Comparison of ENCODE assay signal across 25 mouse cellular contexts in the genomic region with DNA sequence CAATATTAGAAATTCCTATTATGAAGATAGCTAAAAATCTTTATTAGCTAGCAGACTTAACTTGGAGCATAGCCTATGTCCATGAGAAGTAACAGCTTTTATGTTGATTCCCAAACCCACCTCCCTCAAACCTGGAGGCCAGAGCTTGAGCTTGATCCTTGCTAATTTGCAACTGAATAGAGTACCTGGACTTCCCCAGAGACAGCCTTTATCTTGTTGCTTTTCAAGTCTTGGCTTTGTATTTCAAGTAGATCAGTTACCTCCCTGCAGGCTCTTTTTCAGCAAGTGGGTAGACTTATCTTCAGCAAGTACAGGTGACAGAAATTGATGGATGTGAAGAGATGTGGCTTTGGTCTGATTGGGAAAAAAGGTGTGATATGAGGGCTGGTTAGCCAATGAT.
A peak's percentile ranks its signal among the peaks of the same experiment; 100 is the strongest.
DNase-seq lines count a peak whose midpoint lies in the region; ATAC-seq and TF ChIP-seq lines count a peak whose summit lies in the region.
"Had no signal": no experiment of that assay in that cellular context is flagged by ENCODE, and none has a peak within 500 bp of the region (broad histone marks: within the 10 kb centered on the region; RNA-seq: fewer than 3 reads in every experiment).

No protein-coding gene starts in this region.

- H3K4me1 ChIP-seq in hindbrain, embryonic 14.5 days (replicated peaks; ENCODE audit: control insufficient read depth, insufficient read depth, low read length), result no peaks in the 10 kb centered on the region
- no peaks in the 10 kb centered on the region for H3K4me1 ChIP-seq in hindbrain, embryonic 16.5 days (ENCODE audit: control insufficient read depth, insufficient read depth, low read depth, low read length)
- H3K4me1 ChIP-seq in thymus, adult 2 months (replicated peaks; ENCODE audit: control insufficient read depth, insufficient read depth, low read length), result no peaks in the 10 kb centered on the region

- ATAC-seq in hindbrain, embryonic 14.5 days (ENCODE audit: low FRiP score), result no peak
- no peak for ATAC-seq in hindbrain, embryonic 16.5 days
- ATAC-seq: activated CD4-positive, CD25-positive, alpha-beta regulatory T cell, adult 4 months; CD4-positive, CD25-positive, alpha-beta regulatory T cell, adult 4 months; Patski had no signal

- no peak overlapping the region for H3K4me3 ChIP-seq in hindbrain, embryonic 14.5 days (replicated peaks; ENCODE audit: low read length)
- H3K4me3 ChIP-seq in hindbrain, embryonic 16.5 days (ENCODE audit: low read length), result no peak overlapping the region
- H3K4me3 ChIP-seq in thymus, adult 2 months (ENCODE audit: control insufficient read depth, insufficient read depth, low read length), result no peak overlapping the region

- no peak for TF ChIP-seq CTCF in thymus, adult 2 months (IDR thresholded peaks at IDR 0.05; ENCODE audit: borderline replicate concordance, control insufficient read depth, extremely low read depth, insufficient read depth, low read length, poor library complexity)

- H3K36me3 ChIP-seq in hindbrain, embryonic 14.5 days (replicated peaks; ENCODE audit: control insufficient read depth, insufficient read depth), result no peaks in the 10 kb centered on the region
- H3K36me3 ChIP-seq in hindbrain, embryonic 16.5 days (ENCODE audit: control insufficient read depth, insufficient read depth, low read length), result no peaks in the 10 kb centered on the region
- H3K36me3 ChIP-seq in thymus, adult 2 months (ENCODE audit: control insufficient read depth, insufficient read depth, low read length), result no peaks in the 10 kb centered on the region
- H3K36me3 ChIP-seq: G1E had no signal

- H3K9ac ChIP-seq in hindbrain, embryonic 14.5 days, result no peak overlapping the region
- no peak overlapping the region for H3K9ac ChIP-seq in hindbrain, embryonic 16.5 days (ENCODE audit: low read depth, low read length)

- no peaks in the 10 kb centered on the region for H3K27me3 ChIP-seq in hindbrain, embryonic 14.5 days (ENCODE audit: control insufficient read depth, insufficient read depth, low read length)
- no peaks in the 10 kb centered on the region for H3K27me3 ChIP-seq in hindbrain, embryonic 16.5 days (replicated peaks; ENCODE audit: control insufficient read depth, insufficient read depth, low read length)
- H3K27me3 ChIP-seq in thymus, adult 2 months (ENCODE audit: control insufficient read depth, insufficient read depth, low read length), result no peaks in the 10 kb centered on the region
- H3K27me3 ChIP-seq: CH12.LX, Patski had no signal

- DNase-seq in hindbrain, embryonic 14.5 days (ENCODE audit: low spot score), result peak; percentile 17
- DNase-seq in ES-CJ7 (ENCODE audit: low read depth, low spot score), result peak; percentile 78
- peak; percentile 85 for DNase-seq in R1 (ENCODE audit: low read depth, low spot score)
- peak; percentile 56 for DNase-seq in ZHBTc4 (ENCODE audit: low read depth, low spot score)
- no peak for DNase-seq in thymus, adult 2 months
- DNase-seq in cerebellum, adult 9-10 months, result no peak
- DNase-seq in cerebellum, adult 8-10 months, result no peak
- DNase-seq: adrenal gland, adult 2 months; adrenal gland, adult 8-10 months; adrenal gland, postnatal 10 days; adrenal gland, postnatal 14 days; adrenal gland, postnatal 25 days; adrenal gland, postnatal 36 days; B cell, adult 2 months; cerebellum, adult 11 months; cerebellum, adult 11-12 months; cerebellum, adult 18-20 months; cerebellum, adult 2 months; cerebellum, adult 9-11 months had no signal

- H3K27ac ChIP-seq in hindbrain, embryonic 14.5 days, result no peak overlapping the region
- no peak overlapping the region for H3K27ac ChIP-seq in hindbrain, embryonic 16.5 days (ENCODE audit: low read depth, low read length)
- no peak overlapping the region for H3K27ac ChIP-seq in thymus, adult 2 months (ENCODE audit: control insufficient read depth, insufficient read depth, low read length)

- no peak for TF ChIP-seq POLR2A in thymus, adult 2 months (IDR thresholded peaks at IDR 0.05; ENCODE audit: control insufficient read depth, extremely low read depth, insufficient read depth, low read length, poor library complexity)

- no peak overlapping the region for H3K4me2 ChIP-seq in hindbrain, embryonic 14.5 days (replicated peaks)
- H3K4me2 ChIP-seq in hindbrain, embryonic 16.5 days (ENCODE audit: low read length), result no peak overlapping the region

- H3K9me3 ChIP-seq in hindbrain, embryonic 14.5 days (ENCODE audit: control insufficient read depth, low read length), result no peaks in the 10 kb centered on the region
- no peaks in the 10 kb centered on the region for H3K9me3 ChIP-seq in hindbrain, embryonic 16.5 days (ENCODE audit: control insufficient read depth, low read length)
- H3K9me3 ChIP-seq: G1E had no signal

Comparison
In these comparisons a context has a peak if more than half of its experiments do, and no peak if none do; other contexts are left out.
1. DNase-seq: peak in hindbrain, embryonic 14.5 days (single experiment), ES-CJ7 (single experiment), R1 (single experiment) and ZHBTc4 (single experiment); none in thymus, adult 2 months (single experiment), cerebellum, adult 9-10 months (single experiment) and cerebellum, adult 8-10 months (single experiment).